Mouse (Mus musculus): ENCODE measurements around the gene Cdh22. TPM values are rescaled to one million over a fixed set of nuclear protein-coding genes. Genes with fewer than 3 reads are reported as not detected.

The Cdh22 gene
- polyA plus RNA-seq, 1 experiment from 2014 or later = 0.67 TPM

- Histone ChIP-seq H3K27ac (ENCODE audit: low read length) (no peak overlapping the region), H3K9me3 (ENCODE audit: control insufficient read depth, low read length) (no peaks in the 10 kb centered on the region), H3K36me3 (ENCODE audit: control insufficient read depth, insufficient read depth, low read length) (no peaks in the 10 kb centered on the region), H3K27me3 (ENCODE audit: control insufficient read depth, insufficient read depth, low read depth, low read length) (peaks cover 5% of the 10 kb centered on the region; the same call in 1 of the 2 replicates), H3K9ac (ENCODE audit: low read length) (no peak overlapping the region), H3K4me1 (replicated peaks; ENCODE audit: control insufficient read depth, insufficient read depth, low read length) (0 out of 2 replicates have a peak, but pooled peaks cover 2% of the 10 kb centered on the region), H3K4me2 (ENCODE audit: low read depth, low read length) (no peak overlapping the region), H3K4me3 (ENCODE audit: low read length) (no peak overlapping the region)
- ATAC-seq (ENCODE audit: low read depth) = no peak
- WGBS = 18% methylated on average over 8 of the region's 8 CpGs
These were observed 36.7 kb upstream of the Cdh22 start for GRCm38 (mm10) chr2:165271326-165271725.

GRCm38 (mm10) chr2:165270858-165271257 lies 36.2 kb upstream of the Cdh22 start:
- peaks cover 6% of the 10 kb centered on the region; the same call in 1 of the 2 replicates for H3K27me3 ChIP-seq (ENCODE audit: control insufficient read depth, insufficient read depth, low read depth, low read length)
- H3K4me3 ChIP-seq (ENCODE audit: low read length) = no peak overlapping the region
- no peak overlapping the region for H3K27ac ChIP-seq (ENCODE audit: low read length)
- H3K36me3 ChIP-seq (ENCODE audit: control insufficient read depth, insufficient read depth, low read length) = no peaks in the 10 kb centered on the region
- WGBS = 31% methylated on average over 7 of the region's 7 CpGs
- H3K9me3 ChIP-seq (ENCODE audit: control insufficient read depth, low read length) = no peaks in the 10 kb centered on the region
- 0 out of 2 replicates have a peak, but pooled peaks cover 2% of the 10 kb centered on the region for H3K4me1 ChIP-seq (replicated peaks; ENCODE audit: control insufficient read depth, insufficient read depth, low read length)
- no peak overlapping the region for H3K4me2 ChIP-seq (ENCODE audit: low read depth, low read length)
- ATAC-seq (ENCODE audit: low read depth) = no peak
- H3K9ac ChIP-seq (ENCODE audit: low read length) = no peak overlapping the region

DNA sequence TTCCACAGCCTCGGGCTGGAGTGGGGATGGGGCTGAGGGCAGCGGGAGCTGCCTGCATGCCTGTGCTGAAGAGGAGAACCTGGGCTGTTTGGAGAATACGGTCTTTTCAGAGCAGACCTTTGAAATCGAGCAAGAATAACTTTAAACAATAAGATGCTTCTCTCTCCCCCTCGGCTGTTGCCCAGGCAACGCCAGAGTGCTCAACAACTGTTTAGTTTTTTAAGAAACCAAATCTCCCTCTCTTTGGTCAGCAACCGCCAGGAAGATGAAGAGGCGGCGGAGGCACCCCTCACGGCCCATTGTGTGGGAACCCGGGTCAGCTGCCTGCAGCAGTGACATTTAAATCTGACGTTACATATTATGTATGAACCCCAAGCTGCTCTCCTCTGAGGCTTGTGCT lies 32.1 kb upstream of the Cdh22 start:
- no peak for ATAC-seq (ENCODE audit: low read depth)
- Histone ChIP-seq H3K4me2 (ENCODE audit: low read depth, low read length) (no peak overlapping the region), H3K27me3 (ENCODE audit: control insufficient read depth, insufficient read depth, low read depth, low read length) (peaks cover 6% of the 10 kb centered on the region; the same call in 1 of the 2 replicates), H3K36me3 (ENCODE audit: control insufficient read depth, insufficient read depth, low read length) (no peaks in the 10 kb centered on the region), H3K9ac (ENCODE audit: low read length) (no peak overlapping the region), H3K9me3 (ENCODE audit: control insufficient read depth, low read length) (no peaks in the 10 kb centered on the region), H3K27ac (ENCODE audit: low read length) (no peak overlapping the region), H3K4me1 (replicated peaks; ENCODE audit: control insufficient read depth, insufficient read depth, low read length) (no peaks in the 10 kb centered on the region), H3K4me3 (ENCODE audit: low read length) (no peak overlapping the region)
- WGBS = 12% methylated on average over 12 of the region's 12 CpGs

DNA sequence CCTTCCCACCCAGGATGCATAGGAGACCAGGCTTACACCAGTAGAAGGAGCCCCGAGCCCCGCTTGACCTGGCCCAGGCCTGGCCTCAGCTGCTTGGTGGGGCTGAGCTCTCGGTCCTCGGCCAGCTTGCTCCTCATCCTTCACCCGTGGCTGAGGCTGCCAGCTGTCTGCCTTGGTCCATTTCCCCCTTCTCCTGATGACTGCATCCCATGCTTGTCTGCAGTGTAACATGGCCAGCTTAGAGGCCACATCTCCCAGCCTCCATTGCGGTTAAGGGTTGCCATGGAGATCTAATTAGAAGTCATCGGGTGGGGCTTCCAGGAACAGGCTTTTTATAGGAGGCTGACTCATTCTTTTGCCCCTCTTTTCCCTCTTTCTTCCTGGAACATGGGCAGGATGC lies 29.2 kb upstream of the Cdh22 start:
- no peak overlapping the region for H3K9ac ChIP-seq (ENCODE audit: low read length)
- H3K36me3 ChIP-seq (ENCODE audit: control insufficient read depth, insufficient read depth, low read length) = no peaks in the 10 kb centered on the region
- no peaks in the 10 kb centered on the region for H3K4me1 ChIP-seq (replicated peaks; ENCODE audit: control insufficient read depth, insufficient read depth, low read length)
- peaks cover 6% of the 10 kb centered on the region; the same call in 1 of the 2 replicates for H3K27me3 ChIP-seq (ENCODE audit: control insufficient read depth, insufficient read depth, low read depth, low read length)
- no peak overlapping the region for H3K4me2 ChIP-seq (ENCODE audit: low read depth, low read length)
- no peak overlapping the region for H3K4me3 ChIP-seq (ENCODE audit: low read length)
- no peak overlapping the region for H3K27ac ChIP-seq (ENCODE audit: low read length)
- no peaks in the 10 kb centered on the region for H3K9me3 ChIP-seq (ENCODE audit: control insufficient read depth, low read length)
- 57% methylated on average over 7 of the region's 7 CpGs for WGBS
- ATAC-seq (ENCODE audit: low read depth) = no peak

- 52% methylated on average over 18 of the region's 18 CpGs for WGBS
- no peaks in the 10 kb centered on the region for H3K36me3 ChIP-seq (ENCODE audit: control insufficient read depth, insufficient read depth, low read length)
- H3K4me3 ChIP-seq (ENCODE audit: low read length) = no peak overlapping the region
- H3K27ac ChIP-seq (ENCODE audit: low read length) = no peak overlapping the region
- H3K9me3 ChIP-seq (ENCODE audit: control insufficient read depth, low read length) = no peaks in the 10 kb centered on the region
- no peak for ATAC-seq (ENCODE audit: low read depth)
- H3K4me1 ChIP-seq (replicated peaks; ENCODE audit: control insufficient read depth, insufficient read depth, low read length) = no peaks in the 10 kb centered on the region
- H3K9ac ChIP-seq (ENCODE audit: low read length) = no peak overlapping the region
- no peak overlapping the region for H3K4me2 ChIP-seq (ENCODE audit: low read depth, low read length)
- peaks cover 5% of the 10 kb centered on the region; the same call in 1 of the 2 replicates for H3K27me3 ChIP-seq (ENCODE audit: control insufficient read depth, insufficient read depth, low read depth, low read length)
These were observed 27.8 kb upstream of the Cdh22 start for GRCm38 (mm10) chr2:165262274-165262990.

DNA sequence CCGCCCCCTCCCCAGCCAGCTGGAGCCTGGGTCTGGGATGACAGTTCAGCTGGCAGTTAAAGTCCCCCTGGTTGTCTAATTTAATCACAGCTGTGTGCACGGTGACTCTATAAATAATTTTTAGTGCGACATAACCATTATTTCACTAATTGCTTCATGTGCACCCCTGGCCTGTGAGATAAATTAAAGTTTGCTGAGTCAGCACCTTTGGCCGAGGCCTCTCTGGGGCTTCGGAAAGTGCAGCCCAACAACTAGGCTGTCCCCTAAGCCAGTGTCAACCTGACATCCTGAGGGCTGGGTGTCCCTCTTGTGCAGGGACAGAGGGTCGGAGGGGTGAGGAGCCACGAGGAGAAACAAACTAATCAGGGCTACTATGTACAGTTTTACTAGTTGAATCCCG lies 25.2 kb upstream of the Cdh22 start:
- Histone ChIP-seq H3K9me3 (ENCODE audit: control insufficient read depth, low read length) (no peaks in the 10 kb centered on the region), H3K36me3 (ENCODE audit: control insufficient read depth, insufficient read depth, low read length) (no peaks in the 10 kb centered on the region), H3K9ac (ENCODE audit: low read length) (no peak overlapping the region), H3K27me3 (ENCODE audit: control insufficient read depth, insufficient read depth, low read depth, low read length) (peaks cover under 1% of the 10 kb centered on the region), H3K4me2 (ENCODE audit: low read depth, low read length) (no peak overlapping the region), H3K4me3 (ENCODE audit: low read length) (no peak overlapping the region), H3K4me1 (replicated peaks; ENCODE audit: control insufficient read depth, insufficient read depth, low read length) (no peaks in the 10 kb centered on the region), H3K27ac (ENCODE audit: low read length) (no peak overlapping the region)
- 63% methylated on average over 8 of the region's 8 CpGs for WGBS
- no peak for ATAC-seq (ENCODE audit: low read depth)

GRCm38 (mm10) chr2:165258321-165258720 lies 23.7 kb upstream of the Cdh22 start:
- 78% methylated on average over 6 of the region's 6 CpGs for WGBS
- Histone ChIP-seq H3K4me1 (replicated peaks; ENCODE audit: control insufficient read depth, insufficient read depth, low read length) (no peaks in the 10 kb centered on the region), H3K9me3 (ENCODE audit: control insufficient read depth, low read length) (no peaks in the 10 kb centered on the region), H3K27me3 (ENCODE audit: control insufficient read depth, insufficient read depth, low read depth, low read length) (peaks cover 15% of the 10 kb centered on the region), H3K4me2 (ENCODE audit: low read depth, low read length) (no peak overlapping the region), H3K27ac (ENCODE audit: low read length) (no peak overlapping the region), H3K36me3 (ENCODE audit: control insufficient read depth, insufficient read depth, low read length) (no peaks in the 10 kb centered on the region), H3K4me3 (ENCODE audit: low read length) (no peak overlapping the region), H3K9ac (ENCODE audit: low read length) (no peak overlapping the region)
- no peak for ATAC-seq (ENCODE audit: low read depth)

DNA sequence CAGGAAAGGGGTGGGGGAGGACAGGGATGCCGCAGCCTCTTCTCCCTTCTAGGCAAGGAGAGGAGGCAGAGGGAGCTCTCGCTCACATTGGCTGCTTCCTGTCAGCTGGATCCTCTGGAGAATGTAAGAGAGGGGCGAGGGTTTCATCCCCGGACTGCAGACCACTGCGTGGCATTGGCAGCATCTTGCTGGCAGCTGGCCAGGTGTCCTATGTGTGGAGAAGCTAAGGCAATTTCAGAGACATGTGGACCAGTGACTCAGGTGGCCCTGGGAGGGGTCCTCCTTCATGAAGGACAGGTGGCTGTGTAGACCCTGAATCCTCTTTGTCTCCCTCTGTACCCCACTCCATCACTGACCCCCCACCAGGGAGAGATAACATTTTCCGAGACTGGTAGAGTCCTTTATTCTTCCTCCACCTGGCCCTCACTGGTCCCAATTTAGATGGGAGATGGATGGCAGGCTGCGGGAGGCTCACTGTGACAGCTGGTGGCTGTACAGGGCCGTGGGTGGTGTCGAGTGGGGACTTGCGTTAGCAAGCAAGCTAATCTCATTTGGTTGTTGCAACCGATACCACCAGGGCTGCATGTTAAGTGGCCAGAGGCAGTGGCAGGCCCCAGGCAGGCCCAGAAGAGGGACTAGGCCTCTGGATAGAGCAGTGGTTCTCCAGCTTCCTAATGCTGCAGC lies 22.6 kb upstream of the Cdh22 start:
- no peak for ATAC-seq (ENCODE audit: low read depth)
- Histone ChIP-seq H3K27ac (ENCODE audit: low read length) (no peak overlapping the region), H3K27me3 (ENCODE audit: control insufficient read depth, insufficient read depth, low read depth, low read length) (peaks cover 25% of the 10 kb centered on the region), H3K9me3 (ENCODE audit: control insufficient read depth, low read length) (no peaks in the 10 kb centered on the region), H3K4me3 (ENCODE audit: low read length) (no peak overlapping the region), H3K4me1 (replicated peaks; ENCODE audit: control insufficient read depth, insufficient read depth, low read length) (no peaks in the 10 kb centered on the region), H3K36me3 (ENCODE audit: control insufficient read depth, insufficient read depth, low read length) (no peaks in the 10 kb centered on the region), H3K4me2 (ENCODE audit: low read depth, low read length) (no peak overlapping the region), H3K9ac (ENCODE audit: low read length) (no peak overlapping the region)
- 40% methylated on average over 11 of the region's 11 CpGs for WGBS

GRCm38 (mm10) chr2:165256213-165256612 lies 21.6 kb upstream of the Cdh22 start:
- no peaks in the 10 kb centered on the region for H3K9me3 ChIP-seq (ENCODE audit: control insufficient read depth, low read length)
- no peaks in the 10 kb centered on the region for H3K36me3 ChIP-seq (ENCODE audit: control insufficient read depth, insufficient read depth, low read length)
- H3K27me3 ChIP-seq (ENCODE audit: control insufficient read depth, insufficient read depth, low read depth, low read length) = peaks cover 25% of the 10 kb centered on the region
- no peak overlapping the region for H3K9ac ChIP-seq (ENCODE audit: low read length)
- no peak overlapping the region for H3K4me2 ChIP-seq (ENCODE audit: low read depth, low read length)
- no peaks in the 10 kb centered on the region for H3K4me1 ChIP-seq (replicated peaks; ENCODE audit: control insufficient read depth, insufficient read depth, low read length)
- H3K27ac ChIP-seq (ENCODE audit: low read length) = no peak overlapping the region
- 52% methylated on average over 7 of the region's 10 CpGs for WGBS
- no peak overlapping the region for H3K4me3 ChIP-seq (ENCODE audit: low read length)
- ATAC-seq (ENCODE audit: low read depth) = no peak

Data from lung, embryonic 16.5 days (tissue).